Mouse (Mus musculus) limb, embryonic 11.5 days (tissue): ENCODE data around the gene Tent5a. TPM values are rescaled to one million over a fixed set of nuclear protein-coding genes. Genes with fewer than 3 reads are reported as not detected.

ENCODE experiments used
- ATAC-seq: fragments of 200-750 bp; cut with Nextera tagmentation; 2 replicates; pipeline ENCODE4 v1.8.0; 2017; ENCODE audit warnings: low read depth; ENCODE audit not compliant: insufficient number of reproducible peaks, low FRiP score, low TSS enrichment
- DNase-seq: peaks from one replicate; pipeline ENCODE4 v3.0.0-alpha.2; 2015; ENCODE audit warnings: low spot score
- H3K27ac ChIP-seq: fragments of 300-500 bp; sonication (generic); replicated peaks from 2 replicates; pipeline ENCODE4 v1.5.1; 2014; ENCODE audit warnings: low read depth, mild to moderate bottlenecking, low read length
- H3K27me3 ChIP-seq: fragments of 300-500 bp; sonication (generic); 2 replicates; pipeline ENCODE4 v1.6.1; 2014; ENCODE audit warnings: mild to moderate bottlenecking, low read length, mixed read lengths; ENCODE audit not compliant: control insufficient read depth, insufficient read depth
- H3K36me3 ChIP-seq: fragments of 300-500 bp; sonication (generic); 2 replicates; pipeline ENCODE4 v1.6.1; 2014; ENCODE audit warnings: mild to moderate bottlenecking, low read length, moderate library complexity, mixed read lengths; ENCODE audit not compliant: control insufficient read depth, insufficient read depth
- H3K4me1 ChIP-seq: fragments of 300-500 bp; sonication (generic); 2 replicates; pipeline ENCODE4 v1.6.1; 2014; ENCODE audit warnings: low read length, mixed read lengths; ENCODE audit not compliant: control insufficient read depth, insufficient read depth
- H3K4me2 ChIP-seq: fragments of 300-500 bp; sonication (generic); 2 replicates; pipeline ENCODE4 v1.6.1; 2014; ENCODE audit warnings: low read depth, mild to moderate bottlenecking, moderate library complexity; ENCODE audit not compliant: severe bottlenecking
- H3K4me3 ChIP-seq: fragments of 300-500 bp; sonication (generic); 2 replicates; pipeline ENCODE4 v1.5.1; 2014; ENCODE audit warnings: low read depth, low read length
- H3K9ac ChIP-seq: fragments of 300-500 bp; sonication (generic); 2 replicates; pipeline ENCODE4 v1.6.1; 2014; ENCODE audit warnings: mild to moderate bottlenecking, low read length
- H3K9me3 ChIP-seq: fragments of 300-500 bp; sonication (generic); 2 replicates; pipeline ENCODE4 v1.6.1; 2016; ENCODE audit warnings: low read length; ENCODE audit not compliant: control insufficient read depth
- WGBS: fragments of 180-500 bp; shearing (Covaris S2); extraction: QIAGEN DNeasy Blood & Tissue Kit; methylation state at CpG from one replicate; pipeline ENCODE4 v1.1.7; 2014; 5-methylcytosine and 5-hydroxymethylcytosine counted together
- polyA plus RNA-seq: library from polyadenylated mRNA; unstranded; fragments of >200 nt; fragmentation: Nextera tagmentation; extraction: Ambion mirVana; gene quantifications from 2 replicates; pipeline ENCODE4 v1.2.1, GENCODE M21; 2014

The Tent5a gene
- polyA plus RNA-seq: 1.1 and 1.4 TPM in 2 replicates

DNA sequence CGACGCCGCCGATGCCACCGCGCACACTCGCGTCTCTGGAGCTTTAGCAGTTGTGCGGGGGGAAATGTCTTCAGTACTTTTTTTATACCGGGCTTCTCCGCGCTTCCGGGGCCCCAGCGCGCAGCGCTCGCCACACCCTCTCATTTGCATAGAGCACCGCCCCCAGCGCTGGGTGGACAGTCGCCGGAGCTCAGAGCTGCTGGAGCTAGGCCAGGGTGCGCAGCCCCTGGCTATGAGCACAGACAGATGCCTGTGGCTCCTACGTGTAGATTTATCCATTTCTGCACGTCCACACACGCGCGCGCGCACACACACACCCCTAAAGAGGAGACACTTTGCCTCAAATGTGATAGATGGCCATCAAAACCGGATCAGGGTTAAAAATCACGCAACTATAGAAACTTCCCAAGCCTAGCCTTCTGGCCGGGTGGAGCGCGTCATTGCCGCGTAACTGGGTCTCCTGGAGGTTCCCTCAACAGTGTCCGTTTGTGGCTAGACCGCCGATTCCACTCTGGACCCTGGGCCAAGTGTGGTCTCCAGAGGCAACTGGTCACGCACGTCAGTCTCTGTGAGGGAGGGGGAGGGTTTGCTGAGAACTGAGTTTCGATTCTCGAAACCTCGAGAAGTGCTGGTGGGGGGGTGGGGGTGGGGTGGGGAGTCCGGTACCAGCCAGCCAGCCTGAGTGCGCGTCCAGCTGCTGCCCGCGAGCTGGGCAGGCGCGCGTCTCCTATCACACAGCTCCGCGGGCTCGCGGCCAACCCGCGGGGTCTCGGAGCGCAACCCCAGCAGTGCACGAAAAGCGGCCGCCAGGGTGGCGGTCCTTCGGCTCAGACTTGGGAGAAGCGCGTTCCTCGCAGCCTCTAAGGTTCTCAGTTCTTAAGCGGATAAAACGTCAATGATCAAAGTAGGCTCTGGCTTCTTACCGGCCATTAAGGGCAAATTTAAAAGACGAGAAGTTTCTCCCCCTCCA lies at the start of gene Tent5a:
Tent5a (minus strand) TSS at position 107 of the 970 bp plus-strand sequence.
- Histone ChIP-seq H3K9me3 (no peaks in the 10 kb centered on the region), H3K27me3 (peaks cover 21% of the 10 kb centered on the region), H3K4me2 (peak within 1 kb of the TSS; percentile 89), H3K27ac (no peak within 1 kb of the TSS), H3K36me3 (no peaks in the 10 kb centered on the region), H3K9ac (peak within 1 kb of the TSS; percentile 45), H3K4me3 (peak within 1 kb of the TSS; percentile 59), H3K4me1 (0 out of 2 replicates have a peak, but pooled peaks cover 3% of the 10 kb centered on the region)
- WGBS: under 1% methylated on average over 66 of the region's 72 CpGs
- peak; percentile 86 for ATAC-seq
- DNase-seq: peak; percentile 82

DNA sequence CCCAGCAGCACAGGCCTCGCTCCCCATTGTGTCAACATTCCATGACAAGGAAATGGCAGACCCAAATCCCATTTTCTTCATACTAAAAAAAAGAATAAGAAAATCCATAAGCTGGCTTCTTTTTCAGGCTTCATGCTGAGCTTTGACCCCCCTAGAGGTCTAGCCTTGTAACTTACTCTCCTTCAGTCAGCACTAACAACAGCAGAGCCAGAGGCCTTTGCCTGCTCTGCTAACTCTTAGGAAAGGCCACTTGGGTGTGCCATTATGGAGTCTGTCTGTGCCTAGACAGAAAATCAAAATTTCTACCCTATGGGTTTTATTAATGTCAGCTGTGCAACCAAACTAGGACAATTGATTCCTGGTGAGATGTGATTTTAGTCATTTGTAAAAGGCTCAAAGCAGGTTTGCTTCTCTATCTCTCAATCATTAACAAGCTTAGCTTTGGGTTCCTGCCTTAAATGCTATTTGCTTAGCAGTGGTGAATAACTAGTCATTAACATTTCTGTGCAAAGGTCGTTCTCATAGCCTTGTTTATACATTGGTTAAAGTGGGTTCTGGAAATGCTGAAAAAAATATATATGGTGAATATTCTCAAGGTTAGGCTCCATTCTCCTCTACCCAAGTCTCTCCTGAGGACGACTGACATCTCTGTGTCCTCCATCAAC lies 49.6 kb upstream of the Tent5a start:
- no peak for DNase-seq
- no peak overlapping the region for H3K4me2 ChIP-seq
- no peak overlapping the region for H3K4me3 ChIP-seq
- ATAC-seq: no peak
- H3K27ac ChIP-seq: no peak overlapping the region
- no peaks in the 10 kb centered on the region for H3K27me3 ChIP-seq
- no peak overlapping the region for H3K9ac ChIP-seq
- H3K4me1 ChIP-seq: no peaks in the 10 kb centered on the region
- no peaks in the 10 kb centered on the region for H3K36me3 ChIP-seq
- H3K9me3 ChIP-seq: no peaks in the 10 kb centered on the region
- 86% methylated on average over 3 of the region's 3 CpGs for whole genome bisulfite sequencing

DNA sequence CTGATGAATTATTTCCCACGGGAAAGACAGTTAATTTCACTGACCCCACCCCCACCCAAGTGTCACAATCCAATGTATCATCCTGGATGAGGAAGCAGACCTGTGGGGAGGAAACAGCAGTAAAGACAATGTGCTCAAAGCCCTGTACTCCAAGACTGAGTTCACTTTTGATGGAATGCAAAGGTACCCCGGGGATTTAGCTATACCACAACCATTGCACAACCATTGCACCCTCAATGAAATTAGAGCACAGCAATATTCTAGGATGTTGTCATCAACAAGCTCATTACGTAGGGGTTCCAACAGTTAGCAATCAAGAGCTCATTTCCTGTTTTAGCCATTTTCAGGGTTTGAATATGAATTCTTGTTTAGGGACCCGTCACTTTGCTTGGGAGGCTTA lies 48.0 kb upstream of the Tent5a start:
- ATAC-seq: no peak
- WGBS: 75% methylated on average over 4 of the region's 4 CpGs
- Histone ChIP-seq H3K4me1 (no peaks in the 10 kb centered on the region), H3K27ac (no peak overlapping the region), H3K9ac (no peak overlapping the region), H3K4me3 (no peak overlapping the region), H3K36me3 (no peaks in the 10 kb centered on the region), H3K4me2 (no peak overlapping the region), H3K9me3 (no peaks in the 10 kb centered on the region), H3K27me3 (no peaks in the 10 kb centered on the region)
- DNase-seq: no peak

DNA sequence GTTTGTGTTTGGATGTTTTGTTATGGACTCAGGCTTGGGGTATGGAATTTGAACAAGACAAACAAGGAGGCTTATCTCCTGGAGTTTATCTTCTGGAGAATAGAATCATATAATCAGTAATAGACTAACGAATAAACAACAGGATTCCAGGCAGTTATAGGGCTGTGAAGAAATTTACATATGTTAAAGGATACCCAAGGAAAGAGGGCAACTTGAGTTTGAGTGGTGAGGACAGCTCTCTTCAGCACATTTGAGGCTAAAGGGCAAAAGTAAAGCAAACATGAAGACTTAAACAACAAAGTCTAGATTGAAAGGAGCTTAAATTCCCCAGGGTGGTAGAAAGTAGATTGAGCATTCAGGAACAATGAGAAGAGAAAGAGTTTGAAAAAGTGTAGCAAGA lies 44.9 kb upstream of the Tent5a start:
- ATAC-seq (no peak), DNase-seq (no peak)
- no peaks in the 10 kb centered on the region for H3K9me3 ChIP-seq
- 72% methylated on average over 1 of the region's 1 CpGs for WGBS
- no peak overlapping the region for H3K9ac ChIP-seq
- H3K4me2 ChIP-seq: no peak overlapping the region
- H3K36me3 ChIP-seq: no peaks in the 10 kb centered on the region
- H3K4me1 ChIP-seq: no peaks in the 10 kb centered on the region
- no peak overlapping the region for H3K27ac ChIP-seq
- H3K27me3 ChIP-seq: no peaks in the 10 kb centered on the region
- H3K4me3 ChIP-seq: no peak overlapping the region

GRCm38 (mm10) chr9:85369512-85369911 lies 42.4 kb upstream of the Tent5a start:
- no peaks in the 10 kb centered on the region for H3K4me1 ChIP-seq
- WGBS: 91% methylated on average over 5 of the region's 5 CpGs
- H3K4me3 ChIP-seq: no peak overlapping the region
- DNase-seq (no peak), ATAC-seq (no peak)
- H3K9me3 ChIP-seq: no peaks in the 10 kb centered on the region
- no peaks in the 10 kb centered on the region for H3K36me3 ChIP-seq
- H3K27me3 ChIP-seq: no peaks in the 10 kb centered on the region
- no peak overlapping the region for H3K4me2 ChIP-seq
- no peak overlapping the region for H3K9ac ChIP-seq
- no peak overlapping the region for H3K27ac ChIP-seq

GRCm38 (mm10) chr9:85357154-85357860 lies 30.2 kb upstream of the Tent5a start:
- Histone ChIP-seq H3K27me3 (no peaks in the 10 kb centered on the region), H3K4me2 (no peak overlapping the region), H3K9ac (no peak overlapping the region), H3K4me3 (no peak overlapping the region), H3K36me3 (no peaks in the 10 kb centered on the region), H3K9me3 (no peaks in the 10 kb centered on the region), H3K4me1 (no peaks in the 10 kb centered on the region), H3K27ac (no peak overlapping the region)
- DNase-seq (no peak), ATAC-seq (no peak)
- 83% methylated on average over 7 of the region's 7 CpGs for WGBS

DNA sequence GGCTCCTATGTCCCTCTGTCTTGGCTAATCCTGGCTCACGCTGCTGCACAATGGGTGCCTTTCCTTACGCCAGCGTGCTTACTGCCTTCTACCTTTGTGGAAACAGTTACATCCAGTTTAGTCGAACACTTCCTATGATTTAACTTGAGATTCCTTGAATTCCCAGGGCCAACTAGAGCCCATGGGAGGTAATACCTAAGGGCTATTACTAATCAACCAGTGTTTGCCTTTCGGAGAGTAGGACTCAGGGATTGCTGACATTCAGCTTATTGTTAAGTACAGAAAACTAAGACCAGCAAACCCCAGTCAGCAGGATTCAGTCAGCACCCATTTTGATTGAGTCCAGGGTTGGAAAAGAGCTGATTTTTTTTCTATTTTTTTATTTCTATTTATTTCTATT lies 28.4 kb upstream of the Tent5a start:
- 88% methylated on average over 5 of the region's 5 CpGs for WGBS
- no peak overlapping the region for H3K4me2 ChIP-seq
- no peak overlapping the region for H3K9ac ChIP-seq
- no peaks in the 10 kb centered on the region for H3K27me3 ChIP-seq
- DNase-seq (no peak), ATAC-seq (no peak)
- no peaks in the 10 kb centered on the region for H3K9me3 ChIP-seq
- H3K4me3 ChIP-seq: no peak overlapping the region
- H3K4me1 ChIP-seq: no peaks in the 10 kb centered on the region
- no peak overlapping the region for H3K27ac ChIP-seq
- H3K36me3 ChIP-seq: no peaks in the 10 kb centered on the region

- H3K9me3 ChIP-seq: no peaks in the 10 kb centered on the region
- DNase-seq (no peak), ATAC-seq (no peak)
- no peaks in the 10 kb centered on the region for H3K27me3 ChIP-seq
- no peaks in the 10 kb centered on the region for H3K36me3 ChIP-seq
- H3K27ac ChIP-seq: no peak overlapping the region
- H3K4me1 ChIP-seq: no peaks in the 10 kb centered on the region
- no peak overlapping the region for H3K4me3 ChIP-seq
- H3K9ac ChIP-seq: no peak overlapping the region
- WGBS: 74% methylated on average over 10 of the region's 10 CpGs
- H3K4me2 ChIP-seq: no peak overlapping the region
Observed at GRCm38 (mm10) chr9:85347823-85348523, 20.8 kb upstream of the Tent5a start.
